ENCODE assay signal across 10 mouse cellular contexts in genomic region chr5:91807070-91808065, GRCm38 (mm10).
A peak's percentile ranks its signal among the peaks of the same experiment; 100 is the strongest.
DNase-seq lines count a peak whose midpoint lies in the region; ATAC-seq and TF ChIP-seq lines count a peak whose summit lies in the region.
"Had no signal": no experiment of that assay in that cellular context is flagged by ENCODE, and none has a peak within 500 bp of the region (broad histone marks: within the 10 kb centered on the region; RNA-seq: fewer than 3 reads in every experiment).

No protein-coding gene starts in this region.

- H3K4me3 ChIP-seq in lung, embryonic 14.5 days (ENCODE audit: low read depth, low read length): no peak overlapping the region
- no peak overlapping the region for H3K4me3 ChIP-seq in limb, embryonic 12.5 days (replicated peaks)
- H3K4me3 ChIP-seq in lung, postnatal 0 days (ENCODE audit: low read depth, low read length): no peak overlapping the region
- H3K4me3 ChIP-seq: stomach, embryonic 15.5 days had no signal

- TF ChIP-seq CTCF in lung, embryonic 14.5 days (IDR thresholded peaks at IDR 0.05; ENCODE audit: low read depth): no peak
- TF ChIP-seq CTCF in lung, postnatal 0 days (IDR thresholded peaks at IDR 0.05): no peak

- H3K9me3 ChIP-seq in lung, embryonic 14.5 days (ENCODE audit: low read depth, low read length): no peaks in the 10 kb centered on the region
- 0 out of 2 replicates have a peak, but pooled peaks cover 4% of the 10 kb centered on the region for H3K9me3 ChIP-seq in limb, embryonic 12.5 days
- no peaks in the 10 kb centered on the region for H3K9me3 ChIP-seq in lung, postnatal 0 days (ENCODE audit: low read length)
- H3K9me3 ChIP-seq: stomach, embryonic 15.5 days had no signal

- peak overlapping the region; percentile 33 for H3K4me2 ChIP-seq in lung, embryonic 14.5 days
- no peak overlapping the region for H3K4me2 ChIP-seq in limb, embryonic 12.5 days
- no peak overlapping the region for H3K4me2 ChIP-seq in lung, postnatal 0 days (replicated peaks; ENCODE audit: low read depth, low read length)
- H3K4me2 ChIP-seq: stomach, embryonic 15.5 days had no signal

- 0 out of 2 replicates have a peak, but pooled peaks cover 4% of the 10 kb centered on the region for H3K4me1 ChIP-seq in lung, embryonic 14.5 days (ENCODE audit: insufficient read depth)
- 0 out of 2 replicates have a peak, but pooled peaks cover 6% of the 10 kb centered on the region for H3K4me1 ChIP-seq in limb, embryonic 12.5 days (replicated peaks)
- H3K4me1 ChIP-seq in lung, postnatal 0 days (ENCODE audit: insufficient read depth, low read depth, low read length): no peaks in the 10 kb centered on the region
- H3K4me1 ChIP-seq: stomach, embryonic 15.5 days had no signal

- WGBS in lung, embryonic 14.5 days: 37% methylated on average over 18 of the region's 18 CpGs
- whole genome bisulfite sequencing in limb, embryonic 12.5 days: 65% methylated on average over 18 of the region's 18 CpGs
- WGBS in lung, postnatal 0 days: 54% methylated on average over 18 of the region's 18 CpGs

- no peak overlapping the region for H3K9ac ChIP-seq in lung, embryonic 14.5 days
- H3K9ac ChIP-seq in limb, embryonic 12.5 days (replicated peaks): no peak overlapping the region
- no peak overlapping the region for H3K9ac ChIP-seq in lung, postnatal 0 days (replicated peaks; ENCODE audit: low read depth)
- H3K9ac ChIP-seq: stomach, embryonic 15.5 days had no signal

- no peaks in the 10 kb centered on the region for H3K27me3 ChIP-seq in lung, embryonic 14.5 days (ENCODE audit: insufficient read depth, low read length)
- H3K27me3 ChIP-seq in limb, embryonic 12.5 days: no peaks in the 10 kb centered on the region
- H3K27me3 ChIP-seq in lung, postnatal 0 days (replicated peaks; ENCODE audit: insufficient read depth, low read length): no peaks in the 10 kb centered on the region
- H3K27me3 ChIP-seq: stomach, embryonic 15.5 days had no signal

- no peak for DNase-seq in frontal cortex, postnatal 25 days (ENCODE audit: low spot score in 2 of 2)
- DNase-seq in lung, embryonic 14.5 days: peak; percentile 76
- DNase-seq in lung, postnatal 36 days: no peak
- DNase-seq in thymus, postnatal 10 days (ENCODE audit: low spot score in 2 of 2): peak; percentile 11 to 14
- DNase-seq in lung, postnatal 0 days (ENCODE audit: low spot score): no peak
- DNase-seq in spleen, postnatal 4 days (ENCODE audit: low spot score in 2 of 2): no peak
- DNase-seq: retina, postnatal 1 day had no signal

- no peak for TF ChIP-seq EP300 in lung, postnatal 0 days (IDR thresholded peaks at IDR 0.05)

- no peaks in the 10 kb centered on the region for H3K36me3 ChIP-seq in lung, embryonic 14.5 days (ENCODE audit: insufficient read depth)
- H3K36me3 ChIP-seq in limb, embryonic 12.5 days: no peaks in the 10 kb centered on the region
- no peaks in the 10 kb centered on the region for H3K36me3 ChIP-seq in lung, postnatal 0 days (ENCODE audit: insufficient read depth, low read length)
- H3K36me3 ChIP-seq: stomach, embryonic 15.5 days had no signal

- ATAC-seq in frontal cortex, adult (ENCODE audit: low TSS enrichment): peak; percentile 62
- ATAC-seq in lung, embryonic 14.5 days (ENCODE audit: insufficient read depth): peak; percentile 81; the same call in 1 of the 2 replicates
- peak; percentile 87 for ATAC-seq in limb, embryonic 12.5 days (ENCODE audit: insufficient number of reproducible peaks, insufficient read depth, low FRiP score, low TSS enrichment, low read depth)
- ATAC-seq in lung, postnatal 0 days: no peak

- H3K27ac ChIP-seq in lung, embryonic 14.5 days (ENCODE audit: low read depth): peak overlapping the region; percentile 73; the same call in 1 of the 2 replicates
- H3K27ac ChIP-seq in limb, embryonic 12.5 days: no peak overlapping the region
- H3K27ac ChIP-seq in lung, postnatal 0 days (ENCODE audit: low read length): no peak overlapping the region
- H3K27ac ChIP-seq: stomach, embryonic 15.5 days had no signal

Comparison
In these comparisons a context has a peak if more than half of its experiments do, and no peak if none do; other contexts are left out.
1. DNase-seq: peak in lung, embryonic 14.5 days (single experiment) and thymus, postnatal 10 days (2 of 2); none in frontal cortex, postnatal 25 days (0 of 2), lung, postnatal 36 days (single experiment), lung, postnatal 0 days (single experiment) and spleen, postnatal 4 days (0 of 2).